Mouse (Mus musculus) c-Kit-negative CD71-positive TER-119-positive erythroid progenitor cells, embryonic 14.5 days (primary cell): ENCODE results near the gene Ndufb2.

Experiments used
- DNase-seq: peaks from one replicate; pipeline ENCODE4 v3.0.0-alpha.2; 2013; ENCODE audit warnings: low read depth, low spot score

Ndufb2 gene

GRCm38 (mm10) chr6:39580558-39580957 lies 11.8 kb upstream of the Ndufb2 start:
- DNase-seq: no peak

- DNase-seq: no peak
Observed at GRCm38 (mm10) chr6:39581087-39581784, 11.1 kb upstream of the Ndufb2 start.

- no peak for DNase-seq
Observed at GRCm38 (mm10) chr6:39585517-39585916, 6.9 kb upstream of the Ndufb2 start, which contains the start of gene Gm42420. Gene Gm42420 (plus strand): TSS chr6:39585753.

- no peak for DNase-seq
Observed at GRCm38 (mm10) chr6:39591481-39591880, 893 bp upstream of the Ndufb2 start.

GRCm38 (mm10) chr6:39600851-39601250 lies 8.5 kb downstream of the Ndufb2 start:
- DNase-seq: no peak

GRCm38 (mm10) chr6:39601828-39602227 lies 9.5 kb downstream of the Ndufb2 start:
- no peak for DNase-seq

GRCm38 (mm10) chr6:39604565-39604964 lies 12.2 kb downstream of the Ndufb2 start:
- no peak for DNase-seq

- DNase-seq: no peak
Observed at GRCm38 (mm10) chr6:39606056-39606455, 13.7 kb downstream of the Ndufb2 start.

- DNase-seq: no peak
Observed at GRCm38 (mm10) chr6:39606862-39607261, 14.5 kb downstream of the Ndufb2 start.

- no peak for DNase-seq
Observed at GRCm38 (mm10) chr6:39607365-39607764, 15.0 kb downstream of the Ndufb2 start.

GRCm38 (mm10) chr6:39610207-39610606 lies 17.8 kb downstream of the Ndufb2 start:
- no peak for DNase-seq

- DNase-seq: no peak
Observed at GRCm38 (mm10) chr6:39611296-39611695, 18.9 kb downstream of the Ndufb2 start.
